Mouse (Mus musculus): ENCODE results near the gene Sar1b. TPM values are rescaled to one million over a fixed set of nuclear protein-coding genes. Genes with fewer than 3 reads are reported as not detected.
"Not testable (repeated sequence)": the region's sequence is repeated elsewhere in the genome, so short reads cannot be mapped to it uniquely, and the experiment has no call there.

The Sar1b gene
- 10 to 100 TPM in 9 of 26 experiments, 1 to 10 TPM in 17; 3.8 to 13.4 (median 8.6) TPM for total RNA-seq (2018; cell fraction: chromatin; rRNA removed)
- total RNA-seq (2018; cell fraction: cytosol; rRNA removed), result 10 to 100 TPM; 56.1 to 87.5 (median 72.9) TPM
- 10 to 100 TPM; 12.0 to 43.5 (median 28.1) TPM for total RNA-seq (2018; cell fraction: nucleus; rRNA removed)
- polyA plus RNA-seq (2018), result 56.1 to 92.5 TPM (median 74.9 TPM) in 3 replicates

- WGBS (ENCODE audit: missing documents), result 2% methylated on average over 29 of the region's 30 CpGs
- H3K36me3 ChIP-seq (ENCODE audit: inconsistent target), result no peaks in the 10 kb centered on the region
- peak within 1 kb of the TSS; percentile 100 for H3K4me3 ChIP-seq (ENCODE audit: inconsistent target)
- peaks cover 49% of the 10 kb centered on the region for H3K79me2 ChIP-seq (ENCODE audit: inconsistent target)
- H3K27ac ChIP-seq, result peak within 1 kb of the TSS; percentile 61
These were observed at the start of gene Sar1b, which contains the start of gene Sec24a for GRCm38 (mm10) chr11:51763213-51763907. Sar1b (plus strand) TSS chr11:51763687. Sec24a (minus strand) TSS chr11:51763634.

- 93% methylated on average over 11 of the region's 11 CpGs for WGBS (ENCODE audit: missing documents)
- no peak overlapping the region for H3K4me3 ChIP-seq (ENCODE audit: inconsistent target)
- no peaks in the 10 kb centered on the region for H3K79me2 ChIP-seq (ENCODE audit: inconsistent target)
- H3K27ac ChIP-seq, result no peak overlapping the region
- peaks cover 68% of the 10 kb centered on the region for H3K36me3 ChIP-seq (ENCODE audit: inconsistent target)
These were observed 42.4 kb upstream of the Sar1b start for GRCm38 (mm10) chr11:51721066-51721465.

DNA sequence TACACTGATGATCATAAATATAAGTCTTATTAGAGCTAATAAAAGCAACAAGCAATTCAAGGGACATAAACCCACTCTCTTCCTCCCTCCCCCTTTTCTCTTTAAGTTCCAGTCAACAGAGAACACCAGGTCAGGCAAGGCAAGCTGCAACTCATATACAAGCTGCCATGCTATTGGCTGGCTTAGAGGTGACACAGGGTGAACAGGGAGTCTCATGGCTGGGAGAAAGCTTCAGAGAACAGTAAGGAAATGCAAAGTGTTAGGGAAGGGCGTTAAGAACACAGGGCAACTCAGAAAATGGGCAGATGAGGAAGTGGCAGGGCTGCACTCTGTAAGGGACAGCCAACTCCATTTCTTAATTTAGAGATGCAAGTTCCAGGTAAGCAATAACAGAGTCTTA, 30.6 kb upstream of the Sar1b start:
- Histone ChIP-seq H3K79me2 (ENCODE audit: inconsistent target) (peaks cover 10% of the 10 kb centered on the region; the same call in 1 of the 2 replicates), H3K36me3 (ENCODE audit: inconsistent target) (peaks cover 48% of the 10 kb centered on the region)
- 18% methylated on average over 1 of the region's 1 CpGs for WGBS (ENCODE audit: missing documents)

GRCm38 (mm10) chr11:51734218-51734617, 29.3 kb upstream of the Sar1b start:
- 92% methylated on average over 7 of the region's 13 CpGs for WGBS (ENCODE audit: missing documents)
- Histone ChIP-seq H3K79me2 (ENCODE audit: inconsistent target) (peaks cover 22% of the 10 kb centered on the region; the same call in 1 of the 2 replicates), H3K36me3 (ENCODE audit: inconsistent target) (peaks cover 44% of the 10 kb centered on the region)
- not testable (repeated sequence) for H3K4me3 ChIP-seq (ENCODE audit: inconsistent target); H3K27ac ChIP-seq

More for the DNA sequence above, 30.6 kb upstream of the Sar1b start:
- Histone ChIP-seq H3K27ac (no peak overlapping the region), H3K4me3 (ENCODE audit: inconsistent target) (no peak overlapping the region)

- Histone ChIP-seq H3K4me3 (ENCODE audit: inconsistent target) (no peak overlapping the region), H3K27ac (no peak overlapping the region), H3K36me3 (ENCODE audit: inconsistent target) (peaks cover 40% of the 10 kb centered on the region), H3K79me2 (ENCODE audit: inconsistent target) (peaks cover 34% of the 10 kb centered on the region; the same call in 1 of the 2 replicates)
- 92% methylated on average over 3 of the region's 3 CpGs for WGBS (ENCODE audit: missing documents)
These were observed 24.7 kb upstream of the Sar1b start for GRCm38 (mm10) chr11:51738651-51739403.

DNA sequence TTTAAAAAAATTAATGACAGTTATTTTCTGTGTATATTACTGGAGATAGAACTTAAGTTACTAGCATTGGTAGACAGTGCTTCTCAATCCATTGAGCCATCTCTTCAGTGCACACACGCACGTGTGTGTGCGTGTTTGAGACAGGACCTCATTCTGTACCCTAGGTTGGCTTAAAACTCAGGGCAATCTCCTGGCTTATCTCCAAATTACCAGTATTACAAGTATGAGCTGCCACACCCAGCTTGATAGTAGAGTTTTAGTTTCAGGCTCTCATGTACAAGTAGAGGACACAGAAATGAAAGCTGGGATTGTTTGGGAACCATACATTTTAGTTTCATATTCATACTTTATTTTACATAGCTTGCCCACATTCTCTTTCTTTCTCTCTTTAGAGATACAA, 22.8 kb upstream of the Sar1b start:
- Histone ChIP-seq H3K36me3 (ENCODE audit: inconsistent target) (peaks cover 39% of the 10 kb centered on the region; the same call in 1 of the 2 replicates), H3K4me3 (ENCODE audit: inconsistent target) (no peak overlapping the region), H3K27ac (no peak overlapping the region), H3K79me2 (ENCODE audit: inconsistent target) (peaks cover 44% of the 10 kb centered on the region; the same call in 1 of the 2 replicates)
- 93% methylated on average over 3 of the region's 3 CpGs for WGBS (ENCODE audit: missing documents)

DNA sequence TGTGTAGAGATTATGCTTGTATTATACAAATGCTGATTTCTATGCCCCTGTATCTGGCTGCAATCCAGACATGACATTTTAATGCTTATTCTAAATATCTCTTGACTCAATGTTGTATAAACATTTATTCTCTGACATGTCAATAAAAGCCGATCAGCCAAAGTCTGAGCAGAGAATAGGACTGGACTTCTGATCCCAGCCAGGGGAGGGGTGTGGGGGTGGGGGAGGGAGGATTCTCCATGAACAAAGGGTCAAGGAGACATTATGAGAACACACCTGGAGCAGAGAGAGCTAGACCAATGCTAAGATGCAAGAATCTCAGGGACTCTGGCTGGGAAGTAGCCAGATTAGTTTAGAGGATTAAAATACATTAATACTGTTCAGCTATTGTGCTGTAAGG, 17.4 kb upstream of the Sar1b start:
- Histone ChIP-seq H3K79me2 (ENCODE audit: inconsistent target) (peaks cover 64% of the 10 kb centered on the region), H3K4me3 (ENCODE audit: inconsistent target) (no peak overlapping the region), H3K27ac (no peak overlapping the region), H3K36me3 (ENCODE audit: inconsistent target) (peaks cover 26% of the 10 kb centered on the region; the same call in 1 of the 2 replicates)
- 83% methylated on average over 1 of the region's 1 CpGs for WGBS (ENCODE audit: missing documents)

DNA sequence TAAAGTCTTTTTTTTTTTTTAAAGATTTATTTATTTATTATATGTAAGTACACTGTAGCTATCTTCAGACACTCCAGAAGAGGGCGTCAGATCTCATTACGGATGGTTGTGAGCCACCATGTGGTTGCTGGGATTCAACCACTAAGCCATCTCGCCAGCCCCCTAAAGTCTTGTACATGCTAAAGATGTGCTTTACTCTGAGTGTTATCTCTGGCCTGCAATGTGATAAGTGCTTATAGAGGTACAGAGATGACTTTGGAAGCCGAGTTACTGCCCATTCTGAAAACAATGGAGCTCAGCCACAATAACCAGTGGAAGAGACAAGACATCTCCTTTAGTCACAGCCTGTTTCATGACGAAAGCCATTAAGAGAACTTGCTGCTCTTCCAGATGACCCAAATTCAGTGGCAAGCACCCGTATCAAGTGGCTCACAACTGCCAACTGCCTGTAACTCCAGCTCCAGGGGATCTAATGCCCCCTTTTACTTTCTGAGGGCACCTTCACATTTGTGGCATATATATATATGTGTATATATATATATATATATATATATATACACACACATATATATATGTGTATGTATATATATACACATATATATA, 11.8 kb upstream of the Sar1b start:
- WGBS (ENCODE audit: missing documents), result 89% methylated on average over 4 of the region's 6 CpGs
- not testable (repeated sequence) for H3K36me3 ChIP-seq (ENCODE audit: inconsistent target); H3K4me3 ChIP-seq (ENCODE audit: inconsistent target); H3K27ac ChIP-seq
- H3K79me2 ChIP-seq (ENCODE audit: inconsistent target), result peaks cover 91% of the 10 kb centered on the region

DNA sequence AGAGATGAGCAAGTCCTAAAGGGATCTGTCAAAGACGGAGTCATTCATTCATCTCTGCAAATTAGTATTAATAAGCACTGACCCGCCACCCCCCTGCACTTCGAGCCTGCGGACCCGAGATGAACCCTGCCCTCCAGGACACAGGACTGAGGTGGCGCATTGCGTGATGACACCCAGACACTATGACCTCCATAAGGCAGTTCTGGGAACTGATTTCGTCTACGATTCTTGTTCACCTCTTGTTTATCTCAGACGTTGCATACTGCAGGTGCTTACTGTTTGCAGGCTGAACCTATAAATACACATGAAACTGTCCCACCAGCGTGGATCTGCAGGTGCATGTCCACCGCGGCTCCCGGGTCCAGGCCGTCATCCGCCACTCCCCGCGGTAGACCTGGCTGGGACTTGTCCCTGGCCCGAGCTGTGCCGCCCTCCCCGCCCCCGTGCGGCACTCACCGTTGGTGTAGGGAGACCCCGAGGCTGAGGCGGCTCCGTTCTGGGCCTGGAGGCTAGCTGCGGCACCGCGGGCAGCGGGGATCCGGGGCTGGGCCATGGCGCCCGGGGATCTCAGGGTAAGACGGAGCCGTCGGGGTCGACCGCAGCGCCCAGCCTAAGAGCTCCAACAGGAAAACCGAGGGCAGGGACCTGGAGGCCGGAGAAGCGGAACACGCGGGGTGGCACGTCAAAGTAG, 7.7 kb upstream of the Sar1b start:
- Histone ChIP-seq H3K79me2 (ENCODE audit: inconsistent target) (peaks cover 51% of the 10 kb centered on the region), H3K4me3 (ENCODE audit: inconsistent target) (peak overlapping the region; percentile 70), H3K27ac (peak overlapping the region; percentile 10; the same call in 1 of the 2 replicates), H3K36me3 (ENCODE audit: inconsistent target) (no peaks in the 10 kb centered on the region)
- 3% methylated on average over 43 of the region's 46 CpGs for WGBS (ENCODE audit: missing documents)

- Histone ChIP-seq H3K4me3 (ENCODE audit: inconsistent target) (peak overlapping the region; percentile 74), H3K36me3 (ENCODE audit: inconsistent target) (no peaks in the 10 kb centered on the region), H3K79me2 (ENCODE audit: inconsistent target) (peaks cover 45% of the 10 kb centered on the region), H3K27ac (peak overlapping the region; percentile 78)
- WGBS (ENCODE audit: missing documents), result under 1% methylated on average over 41 of the region's 41 CpGs
These were observed 7.1 kb upstream of the Sar1b start for GRCm38 (mm10) chr11:51756352-51756771.

DNA sequence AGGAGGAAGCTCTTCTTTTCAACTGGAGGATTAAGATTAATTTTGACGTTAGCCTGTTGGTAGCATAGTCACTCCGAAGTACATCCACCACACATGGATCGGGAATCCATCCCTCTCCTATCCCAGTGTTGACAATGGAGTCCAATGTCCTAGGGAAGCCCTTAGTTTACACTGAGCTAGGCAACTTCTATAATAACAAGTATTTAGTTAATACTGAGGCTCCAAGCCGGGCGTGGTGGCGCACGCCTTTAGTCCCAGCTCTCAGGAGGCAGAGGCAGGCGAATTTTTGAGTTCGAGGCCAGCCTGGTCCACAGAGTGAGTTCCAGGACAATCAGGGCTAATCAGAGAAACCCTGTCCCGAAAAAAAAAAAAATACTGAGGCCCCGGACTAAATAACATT, 6.5 kb upstream of the Sar1b start:
- peaks cover 38% of the 10 kb centered on the region for H3K79me2 ChIP-seq (ENCODE audit: inconsistent target)
- WGBS (ENCODE audit: missing documents), result 85% methylated on average over 11 of the region's 11 CpGs
- no peaks in the 10 kb centered on the region for H3K36me3 ChIP-seq (ENCODE audit: inconsistent target)
- H3K27ac ChIP-seq, result peak overlapping the region; percentile 78
- peak overlapping the region; percentile 74 for H3K4me3 ChIP-seq (ENCODE audit: inconsistent target)

GRCm38 (mm10) chr11:51757625-51758024, 5.9 kb upstream of the Sar1b start:
- 56% methylated on average over 5 of the region's 5 CpGs for WGBS (ENCODE audit: missing documents)
- Histone ChIP-seq H3K36me3 (ENCODE audit: inconsistent target) (no peaks in the 10 kb centered on the region), H3K4me3 (ENCODE audit: inconsistent target) (no peak overlapping the region), H3K79me2 (ENCODE audit: inconsistent target) (peaks cover 32% of the 10 kb centered on the region), H3K27ac (no peak overlapping the region)

DNA sequence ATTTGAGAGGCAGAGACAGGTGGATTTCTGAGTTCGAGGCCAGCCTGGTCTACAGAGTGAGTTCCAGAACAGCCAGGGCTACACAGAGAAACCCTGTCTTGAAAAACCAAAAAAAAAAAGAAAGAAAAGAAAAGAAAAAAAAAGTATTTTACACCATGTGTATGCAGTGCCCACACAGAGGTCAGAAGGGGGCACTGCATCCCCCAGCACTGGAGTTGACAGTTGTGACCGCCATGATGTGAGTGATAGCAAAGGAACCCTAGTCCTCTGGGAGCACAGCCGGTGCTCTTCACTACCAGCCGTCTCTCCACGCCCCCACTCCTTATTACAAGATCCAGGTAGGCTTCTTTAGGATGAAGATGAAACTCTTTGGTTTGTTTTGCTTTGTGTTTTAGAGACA, 5.3 kb upstream of the Sar1b start:
- WGBS (ENCODE audit: missing documents), result 95% methylated on average over 4 of the region's 5 CpGs
- H3K4me3 ChIP-seq (ENCODE audit: inconsistent target); H3K36me3 ChIP-seq (ENCODE audit: inconsistent target); H3K27ac ChIP-seq: not testable (repeated sequence)
- H3K79me2 ChIP-seq (ENCODE audit: inconsistent target), result peaks cover 26% of the 10 kb centered on the region

GRCm38 (mm10) chr11:51759251-51759650, 4.2 kb upstream of the Sar1b start:
- H3K27ac ChIP-seq, result no peak overlapping the region
- peaks cover 24% of the 10 kb centered on the region for H3K79me2 ChIP-seq (ENCODE audit: inconsistent target)
- no peak overlapping the region for H3K4me3 ChIP-seq (ENCODE audit: inconsistent target)
- no peaks in the 10 kb centered on the region for H3K36me3 ChIP-seq (ENCODE audit: inconsistent target)
- 91% methylated on average over 2 of the region's 2 CpGs for WGBS (ENCODE audit: missing documents)
